Mouse (Mus musculus): ENCODE results near the gene 1700001C02Rik.

1700001C02Rik gene

DNA sequence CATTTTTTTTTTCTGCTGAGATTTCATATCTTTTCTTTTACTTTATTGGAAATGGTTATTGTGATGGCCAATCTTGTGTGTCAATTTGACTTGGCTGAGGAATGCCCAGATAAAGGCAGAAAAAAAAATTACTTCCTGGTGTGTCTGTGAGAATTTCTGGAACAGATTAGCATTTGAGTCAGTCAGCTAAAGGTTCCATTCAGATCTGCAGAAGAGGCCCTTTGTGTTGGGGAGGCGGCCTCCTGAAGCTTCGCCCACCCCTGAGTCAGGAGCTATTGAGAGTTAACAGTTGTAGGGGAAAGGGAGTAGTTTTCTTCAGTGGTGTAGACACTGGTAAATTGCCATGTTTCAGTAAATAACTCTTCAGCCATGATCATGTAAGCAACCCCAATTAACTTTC is 29.4 kb downstream of the 1700001C02Rik start:
- DNase-seq, result no peak

DNA sequence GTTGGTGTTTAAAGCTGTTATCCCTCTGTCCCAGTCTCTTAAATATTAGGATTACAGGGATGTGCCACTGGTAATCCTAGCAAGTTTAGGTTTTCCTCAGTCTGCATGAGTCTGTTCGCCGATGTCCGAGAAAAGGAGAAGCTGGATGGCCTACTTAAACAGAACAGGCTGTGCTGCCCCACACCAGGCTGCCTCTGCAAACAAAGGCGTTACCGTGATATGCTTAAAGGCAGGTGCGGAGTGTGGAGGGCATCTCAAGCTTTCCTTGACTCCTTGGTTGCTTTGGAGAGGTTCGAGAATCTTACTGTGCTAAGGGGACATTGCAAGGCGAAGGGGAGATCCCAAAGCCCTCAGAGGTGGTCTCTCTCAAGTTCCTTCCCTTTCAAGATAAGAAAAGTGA is 31.0 kb downstream of the 1700001C02Rik start:
- DNase-seq, result no peak

GRCm38 (mm10) chr5:30497299-30497698 is 31.5 kb downstream of the 1700001C02Rik start:
- no peak for DNase-seq

- DNase-seq, result no peak
These were observed 47.3 kb downstream of the 1700001C02Rik start for GRCm38 (mm10) chr5:30513111-30513510.

- DNase-seq, result peak; percentile 4 to 14
These were observed 50.5 kb downstream of the 1700001C02Rik start for GRCm38 (mm10) chr5:30516376-30516775.

GRCm38 (mm10) chr5:30518108-30518507 is 52.3 kb downstream of the 1700001C02Rik start:
- DNase-seq, result no peak

- no peak for DNase-seq
These were observed 52.7 kb downstream of the 1700001C02Rik start for GRCm38 (mm10) chr5:30518547-30518946.

- no peak for DNase-seq
These were observed 53.6 kb downstream of the 1700001C02Rik start for GRCm38 (mm10) chr5:30519494-30519893.

DNA sequence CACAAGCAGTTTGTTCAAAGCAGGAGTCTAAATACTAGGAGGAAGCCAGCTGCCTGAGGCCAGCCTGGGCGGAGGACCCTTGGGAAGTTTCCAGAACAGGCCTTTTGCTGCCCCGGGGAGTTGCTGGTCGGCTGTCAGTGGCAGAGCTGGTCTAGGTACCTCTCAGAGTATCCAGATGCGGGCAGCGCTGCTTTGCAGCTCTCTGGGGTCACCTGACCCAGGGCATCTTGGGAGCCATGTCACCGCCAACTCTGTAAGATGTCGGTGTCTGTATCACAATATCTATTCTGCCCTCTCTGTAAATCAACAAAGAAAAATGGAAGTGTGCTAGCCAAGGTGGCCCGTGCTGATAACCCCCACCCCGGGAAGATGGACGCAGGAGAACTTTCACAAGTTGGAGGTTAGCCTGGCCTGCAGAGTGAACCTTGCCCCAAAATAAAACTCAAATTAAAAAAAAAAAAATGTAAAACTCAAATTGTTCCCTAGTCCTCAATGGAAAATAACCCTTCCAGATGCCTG is 54.4 kb downstream of the 1700001C02Rik start:
- DNase-seq, result no peak

GRCm38 (mm10) chr5:30522406-30522805 is 56.6 kb downstream of the 1700001C02Rik start:
- DNase-seq, result no peak

- no peak for DNase-seq
These were observed 57.3 kb downstream of the 1700001C02Rik start for GRCm38 (mm10) chr5:30523131-30523530.

- DNase-seq, result no peak
These were observed 58.4 kb downstream of the 1700001C02Rik start for GRCm38 (mm10) chr5:30524213-30524612.

DNA sequence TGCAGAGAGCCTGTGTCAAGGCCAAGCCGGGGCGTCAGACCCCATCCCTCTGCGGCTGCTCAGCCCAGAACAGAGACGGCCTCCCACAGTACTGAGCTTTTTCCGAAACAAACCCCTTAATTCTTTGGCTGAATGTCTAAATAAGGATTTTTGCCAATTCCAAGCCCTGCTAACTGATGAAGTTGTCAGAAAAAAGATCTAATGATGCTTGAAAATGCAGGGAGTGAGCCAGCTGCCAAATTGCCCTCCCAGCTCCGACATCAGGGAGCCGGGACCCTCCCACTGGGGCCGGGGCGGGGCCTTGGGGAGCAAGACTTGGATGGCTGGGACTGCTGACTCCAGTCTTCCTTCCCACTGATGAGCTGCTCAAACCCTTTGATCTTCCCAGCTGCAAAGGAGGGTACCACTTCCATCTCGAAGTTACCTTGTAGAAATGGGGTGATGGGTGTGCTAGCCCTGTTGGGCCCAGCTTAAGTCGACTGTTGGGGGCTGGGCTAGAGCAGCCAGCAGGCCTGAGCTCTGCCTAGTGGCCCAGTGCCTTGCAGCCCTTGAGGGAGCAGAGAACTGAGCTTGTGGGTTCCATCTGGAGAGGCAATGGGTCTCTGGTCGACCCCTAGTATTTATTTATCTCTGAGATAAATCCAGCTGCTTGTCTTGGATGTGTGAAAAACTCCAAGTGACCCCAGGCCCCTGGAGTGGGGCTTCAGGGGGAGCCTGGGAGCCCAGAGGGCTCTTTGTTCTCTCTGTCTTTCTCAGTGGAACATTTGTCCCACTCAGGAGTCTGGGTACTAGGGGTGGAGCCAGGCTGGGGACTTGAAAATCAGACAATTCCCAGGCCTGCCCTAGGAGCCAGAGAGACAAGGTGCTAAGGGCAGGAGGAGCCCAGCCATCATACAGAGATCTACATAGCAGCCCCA is 60.3 kb downstream of the 1700001C02Rik start:
- no peak for DNase-seq

GRCm38 (mm10) chr5:30527129-30527528 is 61.3 kb downstream of the 1700001C02Rik start:
- DNase-seq, result no peak

DNA sequence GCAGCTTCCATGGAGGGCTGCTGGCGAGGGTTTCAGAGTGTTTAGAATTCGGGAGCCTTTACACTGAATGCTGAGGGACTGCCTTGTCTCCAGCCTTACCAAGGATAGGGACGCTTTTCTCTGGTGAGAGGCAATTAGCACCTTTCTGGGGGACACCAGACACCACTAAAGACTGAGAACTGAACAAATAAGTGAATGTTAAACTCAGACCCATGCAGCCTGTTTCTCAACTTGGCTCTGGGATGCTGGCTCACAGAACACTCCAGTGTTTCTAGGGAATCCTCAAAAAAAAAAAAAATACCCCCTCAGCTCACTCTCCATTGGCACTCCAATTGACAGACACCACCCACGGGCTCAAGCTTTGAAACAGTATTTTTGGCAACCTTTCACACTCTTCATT is 63.1 kb downstream of the 1700001C02Rik start:
- no peak for DNase-seq
